Mouse (Mus musculus) frontal cortex, postnatal 25 days (tissue): Measurements from ENCODE around the gene Cfap58.

Source experiments
- DNase-seq, 2 experiments: peaks; one replicate each; pipeline ENCODE4 v3.0.0; 2022; ENCODE audit warnings: low spot score in 2 of 2

Gene Cfap58

GRCm38 (mm10) chr19:48079718-48080117, 142.2 kb downstream of the Cfap58 start:
- no peak for DNase-seq

GRCm38 (mm10) chr19:48081456-48081855, 144.0 kb downstream of the Cfap58 start:
- DNase-seq, result no peak
